Mouse (Mus musculus): Measurements from ENCODE around the gene Traf1. TPM values are rescaled to one million over a fixed set of nuclear protein-coding genes. Genes with fewer than 3 reads are reported as not detected.

The Traf1 gene
- total RNA-seq, 2 experiments from 2014 or later: 1.3 to 2.2 TPM

- no peak for DNase-seq
These were observed 20.4 kb downstream of the Traf1 start for GRCm38 (mm10) chr2:34941061-34941675.

- DNase-seq: no peak
These were observed 21.3 kb downstream of the Traf1 start for GRCm38 (mm10) chr2:34940246-34940645.

- peak in 1 of 2 experiments; percentile 44 for DNase-seq
These were observed 23.0 kb downstream of the Traf1 start for GRCm38 (mm10) chr2:34938269-34939208.

- no peak for DNase-seq
These were observed 24.1 kb downstream of the Traf1 start for GRCm38 (mm10) chr2:34937460-34937859.

- no peak for DNase-seq
These were observed 34.3 kb downstream of the Traf1 start for GRCm38 (mm10) chr2:34927320-34927719.

GRCm38 (mm10) chr2:34922729-34923128 lies 38.8 kb downstream of the Traf1 start:
- DNase-seq: no peak

- no peak for DNase-seq
These were observed 41.4 kb downstream of the Traf1 start for GRCm38 (mm10) chr2:34920144-34920543.

GRCm38 (mm10) chr2:34915103-34915502 lies 46.5 kb downstream of the Traf1 start:
- no peak for DNase-seq

- no peak for DNase-seq
These were observed 46.8 kb downstream of the Traf1 start for GRCm38 (mm10) chr2:34914823-34915082.

GRCm38 (mm10) chr2:34914069-34914822 lies 47.3 kb downstream of the Traf1 start:
- DNase-seq: peak; percentile 66 to 74

GRCm38 (mm10) chr2:34913218-34914068 lies 48.1 kb downstream of the Traf1 start, which contains the start of gene Phf19:
Gene Phf19, minus strand, starts transcription at chr2:34914026.
- DNase-seq: peak; percentile 69 to 79

GRCm38 (mm10) chr2:34912613-34913012 lies 49.0 kb downstream of the Traf1 start:
- DNase-seq: no peak

- no peak for DNase-seq
These were observed 49.7 kb downstream of the Traf1 start for GRCm38 (mm10) chr2:34911871-34912270.

GRCm38 (mm10) chr2:34909719-34910118 lies 51.9 kb downstream of the Traf1 start:
- DNase-seq: no peak

- peak; percentile 52 to 69 for DNase-seq
These were observed 54.5 kb downstream of the Traf1 start for GRCm38 (mm10) chr2:34906861-34907604.

- DNase-seq: peak in 1 of 2 experiments; percentile 30
These were observed 55.1 kb downstream of the Traf1 start for GRCm38 (mm10) chr2:34906426-34906825.

GRCm38 (mm10) chr2:34904849-34905542 lies 56.6 kb downstream of the Traf1 start:
- peak; percentile 99 for DNase-seq

- no peak for DNase-seq
These were observed 57.7 kb downstream of the Traf1 start for GRCm38 (mm10) chr2:34903652-34904405.

- no peak for DNase-seq
These were observed 58.4 kb downstream of the Traf1 start for GRCm38 (mm10) chr2:34903191-34903590.

GRCm38 (mm10) chr2:34902731-34903130 lies 58.8 kb downstream of the Traf1 start:
- DNase-seq: no peak
